Mouse (Mus musculus) liver, postnatal 0 days (tissue): Measurements from ENCODE around the gene Tmem53.

Experiments used
- CTCF ChIP-seq: sonication (generic); IDR thresholded peaks from 2 replicates; pipeline ENCODE4 v1.5.1; 2016; ENCODE audit warnings: antibody characterized with exemption, low read depth
- EP300 ChIP-seq: IDR thresholded peaks from 2 replicates; pipeline ENCODE4 v1.6.1; 2016; ENCODE audit warnings: antibody characterized with exemption, low read depth, mild to moderate bottlenecking

DNA sequence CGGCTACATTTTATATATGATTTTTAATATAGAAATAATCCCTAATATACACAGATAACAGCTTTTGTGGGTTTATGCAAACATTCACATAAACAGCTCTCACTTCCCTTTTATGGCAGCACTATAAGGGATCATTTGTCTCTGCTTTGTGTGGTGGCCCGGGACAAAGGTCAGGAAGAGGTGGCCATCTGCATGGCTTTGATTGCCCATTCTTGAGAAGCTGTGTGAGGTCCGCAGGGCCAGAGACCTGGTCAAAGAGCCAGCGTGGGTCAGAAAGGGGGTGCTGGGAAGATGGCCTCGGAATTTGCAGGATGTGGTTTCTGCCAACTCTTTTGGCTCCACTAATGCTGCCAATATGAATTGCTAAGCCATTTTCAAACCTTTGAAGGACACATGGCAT lies 28.8 kb upstream of the Tmem53 start:
- TF ChIP-seq CTCF (no peak), EP300 (no peak)
